Mouse (Mus musculus): ENCODE measurements around the gene Samd3.

- TF ChIP-seq CTCF (IDR thresholded peaks at IDR 0.05) (no peak), EP300 (IDR thresholded peaks at IDR 0.05) (no peak)
Observed at GRCm38 (mm10) chr10:26302336-26302735, 72.8 kb downstream of the Samd3 start.
